Mouse (Mus musculus) kidney, adult 2 months (tissue): ENCODE results near the gene Akr1c6. TPM values are rescaled to one million over a fixed set of nuclear protein-coding genes. Genes with fewer than 3 reads are reported as not detected.

Experiments used
- DNase-seq: peaks from one replicate; pipeline ENCODE4 v3.0.0; 2021
- H3K27ac ChIP-seq: fragments of 200-500 bp; 2 replicates; pipeline ENCODE4 v1.5.1; 2012; ENCODE audit warnings: low read depth, low read length, control low read depth, inconsistent platforms; ENCODE audit not compliant: insufficient read depth
- H3K27me3 ChIP-seq: fragments of 200-500 bp; replicated peaks from 2 replicates; pipeline ENCODE4 v1.6.1; 2012; ENCODE audit warnings: mild to moderate bottlenecking, moderate library complexity, low read length, inconsistent platforms; ENCODE audit not compliant: control insufficient read depth, insufficient read depth
- H3K36me3 ChIP-seq: fragments of 200-500 bp; 2 replicates; pipeline ENCODE4 v1.6.1; 2012; ENCODE audit warnings: mild to moderate bottlenecking, moderate library complexity, low read length, inconsistent platforms; ENCODE audit not compliant: control insufficient read depth, insufficient read depth
- H3K4me1 ChIP-seq: fragments of 200-500 bp; 2 replicates; pipeline ENCODE4 v1.6.1; 2011; ENCODE audit warnings: low read length; ENCODE audit not compliant: control insufficient read depth, insufficient read depth
- H3K4me3 ChIP-seq: fragments of 200-500 bp; 2 replicates; pipeline ENCODE4 v1.5.1; 2011; ENCODE audit warnings: mild to moderate bottlenecking, low read depth, low read length, control low read depth; ENCODE audit not compliant: insufficient read depth
- CTCF ChIP-seq: fragments of 200-500 bp; conservative IDR thresholded peaks from 2 replicates; pipeline ENCODE4 v1.5.1; 2011; ENCODE audit warnings: low read depth, mild to moderate bottlenecking, control low read depth, low read length, moderate library complexity, mixed read lengths; ENCODE audit not compliant: insufficient read depth, insufficient read length
- POLR2A ChIP-seq: fragments of 200-500 bp; IDR thresholded peaks from one replicate; pipeline ENCODE4 v1.6.1; 2011; ENCODE audit warnings: low read depth, low read length, control low read depth
- WGBS: fragments of 180-500 bp; shearing (Covaris S2); methylation state at CpG from one replicate; pipeline ENCODE4 v1.1.7; 2018; 5-methylcytosine and 5-hydroxymethylcytosine counted together
- polyA plus RNA-seq: library from polyadenylated mRNA; depleted of rRNA; stranded (reverse); fragments of >200 nt; gene quantifications from 2 replicates; pipeline ENCODE4 v1.2.3, GENCODE M21; 2012; rRNA removed

The Akr1c6 gene
- polyA plus RNA-seq, 1 experiment = 0.08 TPM

GRCm38 (mm10) chr13:4406771-4407170, 27.3 kb upstream of the Akr1c6 start:
- peak; percentile 71 for DNase-seq
- TF ChIP-seq POLR2A (no peak), CTCF (no peak)
- Histone ChIP-seq H3K27ac (no peak overlapping the region), H3K4me3 (no peak overlapping the region), H3K27me3 (no peaks in the 10 kb centered on the region), H3K4me1 (peaks cover 12% of the 10 kb centered on the region), H3K36me3 (no peaks in the 10 kb centered on the region)
- WGBS = 28% methylated on average over 1 of the region's 1 CpGs

GRCm38 (mm10) chr13:4428558-4428957, 5.5 kb upstream of the Akr1c6 start:
- H3K4me1 ChIP-seq = no peaks in the 10 kb centered on the region
- WGBS = 86% methylated on average over 2 of the region's 2 CpGs
- H3K27ac ChIP-seq = no peak overlapping the region
- no peak for TF ChIP-seq POLR2A
- TF ChIP-seq CTCF = no peak
- H3K27me3 ChIP-seq = no peaks in the 10 kb centered on the region
- DNase-seq = no peak
- no peak overlapping the region for H3K4me3 ChIP-seq
- no peaks in the 10 kb centered on the region for H3K36me3 ChIP-seq

- no peak overlapping the region for H3K4me3 ChIP-seq
- no peak overlapping the region for H3K27ac ChIP-seq
- H3K36me3 ChIP-seq = no peaks in the 10 kb centered on the region
- no peaks in the 10 kb centered on the region for H3K4me1 ChIP-seq
- DNase-seq = no peak
- no peaks in the 10 kb centered on the region for H3K27me3 ChIP-seq
- TF ChIP-seq CTCF (no peak), POLR2A (no peak)
- WGBS = 63% methylated on average over 2 of the region's 2 CpGs
Observed at GRCm38 (mm10) chr13:4429034-4429433, 5.1 kb upstream of the Akr1c6 start.

DNA sequence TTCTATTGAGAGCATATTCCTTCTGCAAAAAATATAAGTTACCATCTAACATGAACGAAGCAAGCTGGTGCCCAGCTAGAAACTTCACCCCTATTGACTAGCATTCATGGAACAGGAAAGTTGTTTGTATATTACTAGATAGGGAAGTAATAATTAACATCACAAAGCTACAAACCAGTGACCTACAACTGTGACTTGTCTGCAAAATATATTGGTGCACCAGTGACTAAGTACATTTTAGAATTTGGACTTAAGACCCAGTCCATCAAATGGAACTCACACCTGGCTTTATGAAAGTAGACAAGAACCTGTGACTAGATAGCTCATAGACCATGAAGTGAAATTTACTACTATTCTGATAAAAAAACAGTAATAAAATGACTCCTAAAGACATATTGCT, 3.0 kb upstream of the Akr1c6 start:
- Histone ChIP-seq H3K27me3 (no peaks in the 10 kb centered on the region), H3K27ac (no peak overlapping the region), H3K4me3 (no peak overlapping the region), H3K36me3 (no peaks in the 10 kb centered on the region), H3K4me1 (no peaks in the 10 kb centered on the region)
- TF ChIP-seq CTCF (no peak), POLR2A (no peak)
- 51% methylated on average over 1 of the region's 1 CpGs for WGBS
- peak; percentile 53 for DNase-seq

GRCm38 (mm10) chr13:4465641-4466040, 31.5 kb downstream of the Akr1c6 start:
- no peak for DNase-seq
- TF ChIP-seq CTCF (no peak), POLR2A (no peak)
- WGBS = 89% methylated on average over 2 of the region's 2 CpGs
- Histone ChIP-seq H3K4me3 (no peak overlapping the region), H3K36me3 (no peaks in the 10 kb centered on the region), H3K4me1 (no peaks in the 10 kb centered on the region), H3K27ac (no peak overlapping the region), H3K27me3 (no peaks in the 10 kb centered on the region)

GRCm38 (mm10) chr13:4467896-4468295, 33.8 kb downstream of the Akr1c6 start:
- no peak overlapping the region for H3K27ac ChIP-seq
- H3K4me1 ChIP-seq = no peaks in the 10 kb centered on the region
- 30% methylated on average over 1 of the region's 1 CpGs for WGBS
- H3K36me3 ChIP-seq = no peaks in the 10 kb centered on the region
- peak; percentile 77 for DNase-seq
- TF ChIP-seq POLR2A (no peak), CTCF (no peak)
- H3K4me3 ChIP-seq = no peak overlapping the region
- no peaks in the 10 kb centered on the region for H3K27me3 ChIP-seq

Other genes starting within 250 kb of the Akr1c6 start
- 12.8 and 17.2 TPM in 2 replicates for gene Akr1c13, start 243.2 kb upstream of the Akr1c6 start, polyA plus RNA-seq
- 16.5 and 24.1 TPM in 2 replicates for gene Akr1c19, start 205.6 kb upstream of the Akr1c6 start, polyA plus RNA-seq
- 3.1 and 4.6 TPM in 2 replicates for gene Akr1c12, start 154.9 kb upstream of the Akr1c6 start, polyA plus RNA-seq
- gene Akr1c20, start 89.0 kb downstream of the Akr1c6 start, polyA plus RNA-seq = 1.2 and 2.2 TPM in 2 replicates
- 138 and 234 TPM in 2 replicates for gene Akr1c21, start 139.8 kb downstream of the Akr1c6 start, polyA plus RNA-seq
- gene Akr1e1, start 174.9 kb downstream of the Akr1c6 start, polyA plus RNA-seq = 10.7 and 29.3 TPM in 2 replicates